Mouse (Mus musculus) lung, postnatal 0 days (tissue): Measurements from ENCODE around the gene Ppp1ca.

Experiments
- CTCF ChIP-seq: IDR thresholded peaks from 2 replicates; pipeline ENCODE4 v1.5.1; 2016; ENCODE audit warnings: antibody characterized with exemption, mild to moderate bottlenecking
- EP300 ChIP-seq: IDR thresholded peaks from 2 replicates; pipeline ENCODE4 v1.6.1; 2016; ENCODE audit warnings: antibody characterized with exemption, mild to moderate bottlenecking, control low read depth

GRCm38 (mm10) chr19:4189051-4189620 is 2.7 kb upstream of the Ppp1ca start:
- TF ChIP-seq CTCF (no peak), EP300 (no peak)
